Mouse (Mus musculus): ENCODE results near the gene Nck2.

GRCm38 (mm10) chr1:43485204-43485603 is 40.8 kb downstream of the Nck2 start:
- TF ChIP-seq POLR2A (IDR thresholded peaks at IDR 0.05; ENCODE audit: borderline replicate concordance, low read depth, low read length) (no peak), CTCF (IDR thresholded peaks at IDR 0.05; ENCODE audit: low read depth, low read length) (no peak)
